7 mouse cellular contexts compared by ENCODE assay signal in the genomic region with DNA sequence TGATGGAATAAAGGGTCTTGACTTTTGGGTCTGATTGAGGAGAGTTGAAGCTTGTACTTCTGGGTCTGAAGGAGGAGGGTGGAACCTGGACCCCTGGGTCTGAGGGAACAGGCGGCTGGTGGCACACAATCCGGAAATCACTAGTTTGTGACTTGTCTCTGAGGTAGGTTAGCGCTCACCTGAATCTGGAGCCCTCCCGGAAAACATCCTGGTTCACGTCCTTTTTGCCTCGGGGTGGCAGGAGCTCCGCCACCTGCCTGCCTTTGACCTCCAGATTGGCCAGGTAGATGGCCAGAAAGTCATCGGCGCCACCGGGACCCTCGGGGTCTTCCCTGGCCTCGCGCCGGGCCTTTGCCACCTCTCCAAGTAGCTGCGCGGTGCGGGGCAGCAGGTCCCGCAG. TPM values are rescaled to one million over a fixed set of nuclear protein-coding genes. Genes with fewer than 3 reads are reported as not detected.
DNase-seq lines count a peak whose midpoint lies in the region; ATAC-seq lines count a peak whose summit lies in the region.

No protein-coding gene starts in this region.

- H3K4me3 ChIP-seq in embryonic facial prominence, embryonic 10.5 days: peak overlapping the region; percentile 45
- H3K4me3 ChIP-seq in intestine, embryonic 15.5 days (replicated peaks): peak overlapping the region; percentile 49
- peak overlapping the region; percentile 28 for H3K4me3 ChIP-seq in liver, embryonic 12.5 days

- peak overlapping the region; percentile 56 for H3K9ac ChIP-seq in intestine, embryonic 15.5 days
- no peak overlapping the region for H3K9ac ChIP-seq in liver, embryonic 12.5 days

- H3K36me3 ChIP-seq in embryonic facial prominence, embryonic 10.5 days (replicated peaks): no peaks in the 10 kb centered on the region
- H3K36me3 ChIP-seq in intestine, embryonic 15.5 days: no peaks in the 10 kb centered on the region
- no peaks in the 10 kb centered on the region for H3K36me3 ChIP-seq in liver, embryonic 12.5 days

- H3K27me3 ChIP-seq in embryonic facial prominence, embryonic 10.5 days (replicated peaks; ENCODE audit: low read depth, poor library complexity, severe bottlenecking): peaks cover 33% of the 10 kb centered on the region
- peaks cover 8% of the 10 kb centered on the region for H3K27me3 ChIP-seq in intestine, embryonic 15.5 days (replicated peaks)
- peaks cover 35% of the 10 kb centered on the region for H3K27me3 ChIP-seq in liver, embryonic 12.5 days (replicated peaks)

- peak; percentile 26 for ATAC-seq in intestine, embryonic 15.5 days
- ATAC-seq in liver, embryonic 12.5 days: 0 out of 2 replicates have a peak, but pooled peaks have one; percentile 3

- H3K27ac ChIP-seq in embryonic facial prominence, embryonic 10.5 days (replicated peaks): no peak overlapping the region
- H3K27ac ChIP-seq in intestine, embryonic 15.5 days: peak overlapping the region; percentile 70; the same call in 1 of the 2 replicates
- no peak overlapping the region for H3K27ac ChIP-seq in liver, embryonic 12.5 days

- DNase-seq in kidney, adult 11 months: peak; percentile 54
- DNase-seq in kidney, adult 8-10 months: no peak
- no peak for DNase-seq in embryonic facial prominence, embryonic 10.5 days (ENCODE audit: low spot score)
- no peak for DNase-seq in layer of hippocampus, adult 11-12 months (ENCODE audit: low spot score)
- DNase-seq in ovary, adult 18-20 months (ENCODE audit: low spot score): no peak

- H3K4me2 ChIP-seq in intestine, embryonic 15.5 days (replicated peaks): peak overlapping the region; percentile 63
- H3K4me2 ChIP-seq in liver, embryonic 12.5 days: peak overlapping the region; percentile 54

- no peaks in the 10 kb centered on the region for H3K9me3 ChIP-seq in embryonic facial prominence, embryonic 10.5 days
- no peaks in the 10 kb centered on the region for H3K9me3 ChIP-seq in intestine, embryonic 15.5 days
- H3K9me3 ChIP-seq in liver, embryonic 12.5 days (replicated peaks): no peaks in the 10 kb centered on the region

- 9% methylated on average over 18 of the region's 18 CpGs for WGBS in embryonic facial prominence, embryonic 10.5 days
- 6% methylated on average over 18 of the region's 18 CpGs for WGBS in intestine, embryonic 15.5 days
- WGBS in liver, embryonic 12.5 days (ENCODE audit: insufficient replicate concordance): 12% methylated on average over 18 of the region's 18 CpGs

- H3K4me1 ChIP-seq in embryonic facial prominence, embryonic 10.5 days: peaks cover 8% of the 10 kb centered on the region; the same call in 1 of the 2 replicates
- peaks cover 4% of the 10 kb centered on the region; the same call in 1 of the 2 replicates for H3K4me1 ChIP-seq in intestine, embryonic 15.5 days (replicated peaks)
- H3K4me1 ChIP-seq in liver, embryonic 12.5 days: peaks cover 10% of the 10 kb centered on the region; the same call in 1 of the 2 replicates

RNA-seq across cellular contexts. Expression of a gene that starts 0.4 kb away (rescaled TPM):
- 1.9 and 2.9 TPM in 2 replicates for polyA plus RNA-seq in embryonic facial prominence, embryonic 10.5 days (2016; fragmentation: Nextera tagmentation; extraction: Ambion mirVana)
- 24.5 and 26.4 TPM in 2 replicates for polyA plus RNA-seq in intestine, embryonic 15.5 days (2015; fragmentation: Nextera tagmentation; extraction: Ambion mirVana)
- polyA plus RNA-seq in liver, embryonic 12.5 days (2016; fragmentation: Nextera tagmentation; extraction: Ambion mirVana): 0.95 and 1.0 TPM in 2 replicates

RNA-seq across cellular contexts. Expression of a gene that starts 25.4 kb away (rescaled TPM):
- 68.3 and 79.4 TPM in 2 replicates for polyA plus RNA-seq in embryonic facial prominence, embryonic 10.5 days (2016; fragmentation: Nextera tagmentation; extraction: Ambion mirVana)
- 76.9 and 79.4 TPM in 2 replicates for polyA plus RNA-seq in intestine, embryonic 15.5 days (2015; fragmentation: Nextera tagmentation; extraction: Ambion mirVana)
- 11.1 and 11.3 TPM in 2 replicates for polyA plus RNA-seq in liver, embryonic 12.5 days (2016; fragmentation: Nextera tagmentation; extraction: Ambion mirVana)

RNA-seq across cellular contexts. Expression of a gene that starts 26.3 kb away (rescaled TPM):
- polyA plus RNA-seq in embryonic facial prominence, embryonic 10.5 days (2016; fragmentation: Nextera tagmentation; extraction: Ambion mirVana): 1.7 TPM in 2 replicates
- 13.3 and 13.9 TPM in 2 replicates for polyA plus RNA-seq in intestine, embryonic 15.5 days (2015; fragmentation: Nextera tagmentation; extraction: Ambion mirVana)
- 3.7 and 5.4 TPM in 2 replicates for polyA plus RNA-seq in liver, embryonic 12.5 days (2016; fragmentation: Nextera tagmentation; extraction: Ambion mirVana)

RNA-seq across cellular contexts. Expression of a gene that starts 46.0 kb away (rescaled TPM):
- polyA plus RNA-seq in embryonic facial prominence, embryonic 10.5 days (2016; fragmentation: Nextera tagmentation; extraction: Ambion mirVana): 110 TPM in 2 replicates
- 148 and 154 TPM in 2 replicates for polyA plus RNA-seq in intestine, embryonic 15.5 days (2015; fragmentation: Nextera tagmentation; extraction: Ambion mirVana)
- polyA plus RNA-seq in liver, embryonic 12.5 days (2016; fragmentation: Nextera tagmentation; extraction: Ambion mirVana): 31.9 and 34.4 TPM in 2 replicates

RNA-seq across cellular contexts. Expression of a gene that starts 55.5 kb away (rescaled TPM):
- not detected in 2 replicates for polyA plus RNA-seq in embryonic facial prominence, embryonic 10.5 days (2016; fragmentation: Nextera tagmentation; extraction: Ambion mirVana)
- polyA plus RNA-seq in intestine, embryonic 15.5 days (2015; fragmentation: Nextera tagmentation; extraction: Ambion mirVana): 0.14 and 0.16 TPM in 2 replicates
- polyA plus RNA-seq in liver, embryonic 12.5 days (2016; fragmentation: Nextera tagmentation; extraction: Ambion mirVana): not detected in 2 replicates
